Comparison of ENCODE assay signal across 9 mouse cellular contexts in genomic region chr1:39001106-39001505, GRCm38 (mm10). TPM values are rescaled to one million over a fixed set of nuclear protein-coding genes. Genes with fewer than 3 reads are reported as not detected.
DNase-seq lines count a peak whose midpoint lies in the region; ATAC-seq lines count a peak whose summit lies in the region.
"Had no signal": no experiment of that assay in that cellular context is flagged by ENCODE, and none has a peak within 500 bp of the region (broad histone marks: within the 10 kb centered on the region; RNA-seq: fewer than 3 reads in every experiment).

No protein-coding gene starts in this region.

- intact Hi-C loops in left cerebral cortex, postnatal 10 days (cut with DNase I), result loop anchor here (2.0 kb wide), 1 partner anchor 524 kb away; no protein-coding TSS in a partner anchor

- H3K27ac ChIP-seq in heart, embryonic 11.5 days (ENCODE audit: low read depth, low read length), result no peak overlapping the region
- H3K27ac ChIP-seq in midbrain, embryonic 14.5 days (replicated peaks; ENCODE audit: low read depth, low read length), result no peak overlapping the region

- peak; percentile 68 to 91 for DNase-seq in heart, adult 18-20 months
- DNase-seq in cerebellum, postnatal 10 days, result peak; percentile 89 to 91
- peak; percentile 69 to 77 for DNase-seq in frontal cortex, postnatal 25 days (ENCODE audit: low spot score in 2 of 2)
- DNase-seq in induced T-regulatory cell, adult 2 months (ENCODE audit: low read depth), result peak; percentile 88
- peak; percentile 71 to 79 for DNase-seq in left cerebral cortex, postnatal 10 days (ENCODE audit: extremely low spot score in 1 of 2, low spot score in 2 of 2)
- DNase-seq in midbrain, embryonic 14.5 days, result peak; percentile 93
- peak; percentile 28 to 64 for DNase-seq in spleen, adult 18-20 months

- H3K36me3 ChIP-seq in heart, embryonic 11.5 days (ENCODE audit: control insufficient read depth, insufficient read depth, low read length), result no peaks in the 10 kb centered on the region; the same call in 1 of the 2 replicates
- H3K36me3 ChIP-seq in midbrain, embryonic 14.5 days (ENCODE audit: control insufficient read depth, insufficient read depth, low read length), result peaks cover 18% of the 10 kb centered on the region

- H3K27me3 ChIP-seq in heart, embryonic 11.5 days (ENCODE audit: control insufficient read depth, insufficient read depth, low read length), result no peaks in the 10 kb centered on the region
- no peaks in the 10 kb centered on the region for H3K27me3 ChIP-seq in midbrain, embryonic 14.5 days (ENCODE audit: control insufficient read depth, insufficient read depth, low read length)
- H3K27me3 ChIP-seq: megakaryocyte, embryonic 14.5 days had no signal

- H3K4me1 ChIP-seq in heart, embryonic 11.5 days (ENCODE audit: control insufficient read depth, insufficient read depth, low read length), result no peaks in the 10 kb centered on the region
- no peaks in the 10 kb centered on the region for H3K4me1 ChIP-seq in midbrain, embryonic 14.5 days (ENCODE audit: control insufficient read depth, insufficient read depth, low read length)

- no peak overlapping the region for H3K4me3 ChIP-seq in heart, embryonic 11.5 days (ENCODE audit: low read depth, low read length)
- no peak overlapping the region for H3K4me3 ChIP-seq in midbrain, embryonic 14.5 days (replicated peaks; ENCODE audit: low read depth, low read length)
- H3K4me3 ChIP-seq: megakaryocyte, embryonic 14.5 days had no signal

- H3K9ac ChIP-seq in heart, embryonic 11.5 days (ENCODE audit: low read depth, low read length), result no peak overlapping the region
- no peak overlapping the region for H3K9ac ChIP-seq in midbrain, embryonic 14.5 days (replicated peaks; ENCODE audit: low read length)

- WGBS in heart, embryonic 11.5 days (ENCODE audit: insufficient replicate concordance), result 17% methylated on average over 5 of the region's 5 CpGs
- 19% methylated on average over 5 of the region's 5 CpGs for whole genome bisulfite sequencing in midbrain, embryonic 14.5 days

- no peaks in the 10 kb centered on the region for H3K9me3 ChIP-seq in heart, embryonic 11.5 days (replicated peaks; ENCODE audit: control insufficient read depth, low read length)
- no peaks in the 10 kb centered on the region for H3K9me3 ChIP-seq in midbrain, embryonic 14.5 days (ENCODE audit: control insufficient read depth, low read length)
- H3K9me3 ChIP-seq: megakaryocyte, embryonic 14.5 days had no signal

- ATAC-seq in heart, embryonic 11.5 days (replicated peaks; ENCODE audit: insufficient number of reproducible peaks, low FRiP score, low TSS enrichment), result no peak
- peak; percentile 31; the same call in 1 of the 2 replicates for ATAC-seq in midbrain, embryonic 14.5 days (ENCODE audit: low FRiP score, low TSS enrichment)

- no peak overlapping the region for H3K4me2 ChIP-seq in heart, embryonic 11.5 days
- no peak overlapping the region for H3K4me2 ChIP-seq in midbrain, embryonic 14.5 days (ENCODE audit: low read length)

RNA-seq across cellular contexts. Expression of gene Pdcl3, which starts 15.7 kb away (rescaled TPM):
- total RNA-seq in heart, adult 18-20 months (2021), result 10 to 100 TPM; 69.7 to 80.5 TPM
- 145 and 146 TPM in 2 replicates for polyA plus RNA-seq in heart, embryonic 11.5 days (2014; fragmentation: Nextera tagmentation; extraction: Ambion mirVana)
- total RNA-seq in left cerebral cortex, postnatal 10 days (2021), result 10 to 100 TPM; 40.6 to 42.0 TPM
- polyA plus RNA-seq in midbrain, embryonic 14.5 days (2014; fragmentation: Nextera tagmentation; extraction: Ambion mirVana), result 143 and 156 TPM in 2 replicates
